Comparison of ENCODE assay signal across 7 mouse cellular contexts in genomic region chr4:132983664-132984512, GRCm38 (mm10). TPM values are rescaled to one million over a fixed set of nuclear protein-coding genes. Genes with fewer than 3 reads are reported as not detected.
A peak's percentile ranks its signal among the peaks of the same experiment; 100 is the strongest.
DNase-seq lines count a peak whose midpoint lies in the region; ATAC-seq and TF ChIP-seq lines count a peak whose summit lies in the region.

No protein-coding gene starts in this region.

- intact Hi-C loops in left cerebral cortex, postnatal 10 days (cut with DNase I): no loop called here

- peak overlapping the region; percentile 47; the same call in 1 of the 2 replicates for H3K27ac ChIP-seq in forebrain, postnatal 0 days (ENCODE audit: low read depth, low read length)
- peak overlapping the region; percentile 88 for H3K27ac ChIP-seq in midbrain, embryonic 10.5 days (replicated peaks)

- no peak for TF ChIP-seq CTCF in forebrain, postnatal 0 days (IDR thresholded peaks at IDR 0.05; ENCODE audit: low read depth)

- WGBS in forebrain, postnatal 0 days: 47% methylated on average over 6 of the region's 7 CpGs
- WGBS in midbrain, embryonic 10.5 days: 53% methylated on average over 7 of the region's 7 CpGs

- no peaks in the 10 kb centered on the region for H3K36me3 ChIP-seq in forebrain, postnatal 0 days (ENCODE audit: insufficient read depth)
- H3K36me3 ChIP-seq in midbrain, embryonic 10.5 days: no peaks in the 10 kb centered on the region

- no peak overlapping the region for H3K4me3 ChIP-seq in forebrain, postnatal 0 days (ENCODE audit: low read depth, low read length)
- no peak overlapping the region for H3K4me3 ChIP-seq in midbrain, embryonic 10.5 days

- ATAC-seq in forebrain, postnatal 0 days: peak; percentile 82

- H3K4me1 ChIP-seq in forebrain, postnatal 0 days (ENCODE audit: insufficient read depth): no peaks in the 10 kb centered on the region
- H3K4me1 ChIP-seq in midbrain, embryonic 10.5 days: peaks cover 40% of the 10 kb centered on the region

- H3K27me3 ChIP-seq in forebrain, postnatal 0 days (ENCODE audit: insufficient read depth, low read length): no peaks in the 10 kb centered on the region
- H3K27me3 ChIP-seq in midbrain, embryonic 10.5 days (ENCODE audit: low read depth, poor library complexity, severe bottlenecking): no peaks in the 10 kb centered on the region

- H3K4me2 ChIP-seq in forebrain, postnatal 0 days (ENCODE audit: low read depth): no peak overlapping the region

- no peak overlapping the region for H3K9ac ChIP-seq in forebrain, postnatal 0 days

- H3K9me3 ChIP-seq in forebrain, postnatal 0 days (ENCODE audit: low read length): no peaks in the 10 kb centered on the region
- H3K9me3 ChIP-seq in midbrain, embryonic 10.5 days (replicated peaks): no peaks in the 10 kb centered on the region

- peak; percentile 60 to 72 for DNase-seq in left cerebral cortex, postnatal 10 days (ENCODE audit: extremely low spot score in 1 of 2, low spot score in 2 of 2)
- no peak for DNase-seq in left cerebral cortex, adult 8-10 months (ENCODE audit: low spot score in 2 of 2)
- peak; percentile 60 for DNase-seq in brain, embryonic 18.5 days (ENCODE audit: low read depth, low spot score)
- peak; percentile 72 for DNase-seq in forebrain, postnatal 0 days
- peak; percentile 76 for DNase-seq in midbrain, embryonic 10.5 days (ENCODE audit: low spot score)
- DNase-seq in thymus, postnatal 14 days: peak; percentile 59
- DNase-seq in spleen, adult 18-20 months: no peak

RNA-seq across cellular contexts. Expression of gene Fgr, which starts 10.0 kb away (rescaled TPM):
- total RNA-seq in left cerebral cortex, postnatal 10 days (2021): under 1 TPM in 1 of 2 experiments, not detected in 1; 0.47 TPM
- 1 to 10 TPM in 2 of 4 experiments, under 1 TPM in 2; 0.17 to 1.1 (median 0.82) TPM for total RNA-seq in left cerebral cortex, adult 8-10 months (2022)
- total RNA-seq in forebrain, postnatal 0 days (2014; rRNA removed): not detected in 2 replicates
- 0.06 TPM in 2 replicates for polyA plus RNA-seq in forebrain, postnatal 0 days (2015; fragmentation: Nextera tagmentation; extraction: Ambion mirVana)
- 0.05 and 0.10 TPM in 2 replicates for polyA plus RNA-seq in midbrain, embryonic 10.5 days (2016; fragmentation: Nextera tagmentation; extraction: Ambion mirVana)

RNA-seq across cellular contexts. Expression of gene Ahdc1, which starts 27.2 kb away (rescaled TPM):
- 10 to 100 TPM; 70.0 to 71.1 TPM for total RNA-seq in left cerebral cortex, postnatal 10 days (2021)
- total RNA-seq in left cerebral cortex, adult 8-10 months (2022): 100 to 1,000 TPM in 2 of 4 experiments, 10 to 100 TPM in 2; 95.7 to 104 (median 99.7) TPM
- 56.7 and 82.4 TPM in 2 replicates for total RNA-seq in forebrain, postnatal 0 days (2014; rRNA removed)
- polyA plus RNA-seq in forebrain, postnatal 0 days (2015; fragmentation: Nextera tagmentation; extraction: Ambion mirVana): 7.6 and 8.4 TPM in 2 replicates
- 5.7 and 5.8 TPM in 2 replicates for polyA plus RNA-seq in midbrain, embryonic 10.5 days (2016; fragmentation: Nextera tagmentation; extraction: Ambion mirVana)

Comparison
In these comparisons a context has a peak if more than half of its experiments do, and no peak if none do; other contexts are left out.
1. DNase-seq: peak in left cerebral cortex, postnatal 10 days (2 of 2), brain, embryonic 18.5 days (single experiment), forebrain, postnatal 0 days (single experiment), midbrain, embryonic 10.5 days (single experiment) and thymus, postnatal 14 days (single experiment); none in left cerebral cortex, adult 8-10 months (0 of 2) and spleen, adult 18-20 months (0 of 2).